41 mouse cellular contexts compared by ENCODE assay signal in the genomic region with DNA sequence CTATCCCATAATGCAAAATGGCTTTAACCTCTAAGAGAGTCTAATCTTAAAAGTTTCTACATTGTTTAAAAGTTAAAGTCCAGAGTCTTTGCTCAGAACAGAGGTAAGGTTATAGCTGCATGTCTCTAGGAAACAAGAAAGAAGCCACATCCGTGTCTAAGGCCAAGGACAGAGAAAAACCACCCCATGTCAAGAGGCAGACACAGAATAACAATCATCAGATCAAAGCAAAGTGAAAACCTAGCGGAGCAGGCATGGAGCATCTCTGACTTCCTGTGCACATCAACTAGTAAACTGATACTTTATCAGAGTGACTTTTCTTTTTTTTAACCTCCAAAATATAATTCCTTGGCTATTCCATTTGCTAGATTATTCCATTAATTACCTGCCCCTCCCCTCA. TPM values are rescaled to one million over a fixed set of nuclear protein-coding genes. Genes with fewer than 3 reads are reported as not detected.
DNase-seq lines count a peak whose midpoint lies in the region; ATAC-seq lines count a peak whose summit lies in the region.
"Had no signal": no experiment of that assay in that cellular context is flagged by ENCODE, and none has a peak within 500 bp of the region (broad histone marks: within the 10 kb centered on the region; RNA-seq: fewer than 3 reads in every experiment).

No protein-coding gene starts in this region.

- peak; percentile 98 for ATAC-seq in activated CD4-positive, CD25-positive, alpha-beta regulatory T cell, adult 4 months
- no peak for ATAC-seq in granulocyte monocyte progenitor cell, adult 5-6 weeks (replicated peaks; ENCODE audit: poor library complexity, severe bottlenecking)
- ATAC-seq: forebrain, embryonic 16.5 days; hindbrain, embryonic 16.5 days; intestine, embryonic 16.5 days had no signal

- no peak overlapping the region for H3K27ac ChIP-seq in heart, embryonic 10.5 days
- H3K27ac ChIP-seq: embryonic facial prominence, embryonic 12.5 days; forebrain, embryonic 10.5 days; gastrocnemius, adult 2 months; heart, embryonic 15.5 days; liver, embryonic 14.5 days had no signal

- no peaks in the 10 kb centered on the region for H3K36me3 ChIP-seq in heart, embryonic 10.5 days
- H3K36me3 ChIP-seq: embryonic facial prominence, embryonic 12.5 days; forebrain, embryonic 10.5 days; heart, embryonic 15.5 days had no signal

- intact Hi-C loops in left cerebral cortex, postnatal 14 days (cut with DNase I) = no loop called here

- H3K4me1 ChIP-seq in heart, embryonic 10.5 days = no peaks in the 10 kb centered on the region
- H3K4me1 ChIP-seq: embryonic facial prominence, embryonic 12.5 days; forebrain, embryonic 10.5 days; heart, embryonic 15.5 days had no signal

- DNase-seq in heart, adult 11 months = peak; percentile 55
- no peak for DNase-seq in heart, embryonic 10.5 days (ENCODE audit: low spot score)
- peak; percentile 75 for DNase-seq in CD4-positive helper T cell, adult 2 months (ENCODE audit: low read depth, low spot score)
- DNase-seq in natural killer cell, adult 2 months (ENCODE audit: low spot score in 2 of 2) = peak; percentile 10 to 33
- DNase-seq in left cerebral cortex, postnatal 14 days (ENCODE audit: low spot score in 2 of 2) = no peak
- no peak for DNase-seq in yolk sac, embryonic 10.5 days (ENCODE audit: low spot score)
- DNase-seq: adrenal gland, adult 8-10 months; cerebellum, adult 11 months; cerebellum, adult 9-10 months; cerebellum, postnatal 36 days; gastrocnemius, adult 2 months; kidney, adult 8-10 months; kidney, postnatal 10 days; layer of hippocampus, postnatal 36 days; liver; lung, embryonic 14.5 days; lung, postnatal 14 days; right cerebral cortex, postnatal 25 days; spleen, adult 18-20 months had no signal

- no peaks in the 10 kb centered on the region for H3K27me3 ChIP-seq in heart, embryonic 10.5 days (ENCODE audit: insufficient read depth, poor library complexity, severe bottlenecking)
- H3K27me3 ChIP-seq: embryonic facial prominence, embryonic 12.5 days; heart, embryonic 15.5 days had no signal

- WGBS in heart, embryonic 10.5 days = 65% methylated on average over 2 of the region's 2 CpGs

- no peaks in the 10 kb centered on the region for H3K9me3 ChIP-seq in heart, embryonic 10.5 days
- H3K9me3 ChIP-seq: embryonic facial prominence, embryonic 12.5 days; forebrain, embryonic 10.5 days; heart, embryonic 15.5 days had no signal

- no peak overlapping the region for H3K4me3 ChIP-seq in heart, embryonic 10.5 days
- H3K4me3 ChIP-seq: embryonic facial prominence, embryonic 12.5 days; forebrain, embryonic 10.5 days; gastrocnemius, adult 2 months; heart, embryonic 15.5 days; myocyte had no signal

RNA-seq across cellular contexts. Expression of a gene that starts 20.3 kb away (rescaled TPM):
- not detected in 2 replicates for polyA plus RNA-seq in heart, embryonic 10.5 days (2016; fragmentation: Nextera tagmentation; extraction: Ambion mirVana)
- polyA plus RNA-seq in activated CD4-positive, CD25-positive, alpha-beta regulatory T cell, adult 4 months (2017; shearing (Covaris generic)) = not detected
- total RNA-seq in left cerebral cortex, postnatal 14 days (2021) = not detected
- not detected in 2 replicates for total RNA-seq in granulocyte monocyte progenitor cell, adult 5-6 weeks (2014; fragmentation: Nextera tagmentation)
- total RNA-seq in granulocyte monocyte progenitor cell, adult 5-6 weeks (2017) = not detected in 2 replicates
- total RNA-seq: adrenal gland, adult 8-10 months; gastrocnemius, adult 2 months; gastrocnemius, postnatal 4 days; heart, postnatal 25 days; layer of hippocampus, postnatal 36 days; megakaryocyte progenitor cell, adult 5-6 weeks; midbrain, postnatal 0 days had no signal
- polyA plus RNA-seq: C2C12; embryonic facial prominence, embryonic 12.5 days; forebrain, embryonic 10.5 days; forebrain, embryonic 16.5 days; heart, embryonic 15.5 days; hindbrain, embryonic 11.5 days; hindbrain, embryonic 16.5 days; intestine, embryonic 16.5 days; large intestine, adult 2 months; limb, embryonic 11.5 days; liver, embryonic 14.5 days; lung, embryonic 14.5 days; midbrain, embryonic 11.5 days; midbrain, postnatal 0 days; myocyte; neural tube, embryonic 14.5 days; stomach, embryonic 14.5 days; testis, adult 2 months had no signal

Comparison
In these comparisons a context has a peak if more than half of its experiments do, and no peak if none do; other contexts are left out.
1. DNase-seq: peak in heart, adult 11 months (single experiment), CD4-positive helper T cell, adult 2 months (single experiment) and natural killer cell, adult 2 months (2 of 2); none in heart, embryonic 10.5 days (single experiment), left cerebral cortex, postnatal 14 days (0 of 2) and yolk sac, embryonic 10.5 days (single experiment).